Mouse (Mus musculus) E14TG2a.4 (cell line): ENCODE data around the gene Nsun2.
"Not testable (repeated sequence)": the region's sequence is repeated elsewhere in the genome, so short reads cannot be mapped to it uniquely, and the experiment has no call there.

Experiments used
- H3K27me3 ChIP-seq: 2 replicates; pipeline ENCODE4 v1.6.1; 2014; ENCODE audit warnings: low read length, control low read depth; ENCODE audit not compliant: insufficient read depth
- H3K36me3 ChIP-seq: 2 replicates; pipeline ENCODE4 v1.6.1; 2014; ENCODE audit warnings: low read length, control low read depth; ENCODE audit not compliant: insufficient read depth
- H3K4me1 ChIP-seq: replicated peaks from 2 replicates; pipeline ENCODE4 v1.6.1; 2014; ENCODE audit warnings: low read depth, low read length, control low read depth
- H3K4me3 ChIP-seq: replicated peaks from 2 replicates; pipeline ENCODE4 v1.5.1; 2014; ENCODE audit warnings: mild to moderate bottlenecking, low read length
- H3K9me3 ChIP-seq: 2 replicates; pipeline ENCODE4 v1.6.1; 2014; ENCODE audit warnings: low read length, control low read depth
- CTCF ChIP-seq: conservative IDR thresholded peaks from 2 replicates; pipeline ENCODE4 v1.5.1; 2014; ENCODE audit warnings: low read length
- NANOG ChIP-seq: IDR thresholded peaks from 2 replicates; pipeline ENCODE4 v1.6.1; 2014; ENCODE audit warnings: borderline replicate concordance, low read length, mixed read lengths
- POU5F1 ChIP-seq: IDR thresholded peaks from 2 replicates; pipeline ENCODE4 v1.6.1; 2014; ENCODE audit warnings: low read length, borderline replicate concordance

Gene Nsun2

GRCm38 (mm10) chr13:69627941-69628340 is 94.4 kb downstream of the Nsun2 start:
- peaks cover 99% of the 10 kb centered on the region for H3K36me3 ChIP-seq
- H3K9me3 ChIP-seq, result no peaks in the 10 kb centered on the region
- H3K4me3 ChIP-seq, result no peak overlapping the region
- H3K27me3 ChIP-seq, result no peaks in the 10 kb centered on the region
- H3K4me1 ChIP-seq, result peaks cover 38% of the 10 kb centered on the region
- TF ChIP-seq CTCF, result no peak
- TF ChIP-seq NANOG, result no peak
- TF ChIP-seq POU5F1, result no peak

GRCm38 (mm10) chr13:69630576-69630975 is 97.0 kb downstream of the Nsun2 start:
- Histone ChIP-seq H3K9me3 (no peaks in the 10 kb centered on the region), H3K4me3 (no peak overlapping the region), H3K4me1 (peaks cover 29% of the 10 kb centered on the region), H3K36me3 (peaks cover 99% of the 10 kb centered on the region), H3K27me3 (no peaks in the 10 kb centered on the region)
- TF ChIP-seq CTCF (no peak), NANOG (no peak), POU5F1 (no peak)

GRCm38 (mm10) chr13:69631111-69631510 is 97.6 kb downstream of the Nsun2 start:
- Histone ChIP-seq H3K36me3 (peaks cover 99% of the 10 kb centered on the region), H3K9me3 (no peaks in the 10 kb centered on the region), H3K4me3 (no peak overlapping the region), H3K4me1 (peaks cover 29% of the 10 kb centered on the region), H3K27me3 (no peaks in the 10 kb centered on the region)
- no peak for TF ChIP-seq POU5F1
- no peak for TF ChIP-seq CTCF
- no peak for TF ChIP-seq NANOG

GRCm38 (mm10) chr13:69631659-69632058 is 98.1 kb downstream of the Nsun2 start:
- no peak for TF ChIP-seq NANOG
- TF ChIP-seq CTCF, result no peak
- no peak for TF ChIP-seq POU5F1
- Histone ChIP-seq H3K9me3 (no peaks in the 10 kb centered on the region), H3K36me3 (peaks cover 99% of the 10 kb centered on the region), H3K4me3 (no peak overlapping the region), H3K4me1 (peaks cover 31% of the 10 kb centered on the region), H3K27me3 (no peaks in the 10 kb centered on the region)

- no peak for TF ChIP-seq CTCF
- no peak for TF ChIP-seq NANOG
- Histone ChIP-seq H3K27me3 (no peaks in the 10 kb centered on the region), H3K4me3 (no peak overlapping the region), H3K9me3 (no peaks in the 10 kb centered on the region), H3K36me3 (peaks cover 99% of the 10 kb centered on the region), H3K4me1 (peaks cover 33% of the 10 kb centered on the region)
Observed at GRCm38 (mm10) chr13:69633551-69633950, 100.0 kb downstream of the Nsun2 start.

- no peaks in the 10 kb centered on the region for H3K27me3 ChIP-seq
- no peak for TF ChIP-seq POU5F1
- no peak for TF ChIP-seq NANOG
- no peak for TF ChIP-seq CTCF
- no peaks in the 10 kb centered on the region for H3K9me3 ChIP-seq
- peaks cover 30% of the 10 kb centered on the region for H3K4me1 ChIP-seq
- H3K4me3 ChIP-seq, result no peak overlapping the region
- H3K36me3 ChIP-seq, result peaks cover 99% of the 10 kb centered on the region
Observed at GRCm38 (mm10) chr13:69633988-69634387, 100.4 kb downstream of the Nsun2 start.

- Histone ChIP-seq H3K4me1 (peaks cover 13% of the 10 kb centered on the region), H3K36me3 (peaks cover 99% of the 10 kb centered on the region)
- H3K9me3 ChIP-seq, H3K4me3 ChIP-seq, H3K27me3 ChIP-seq: not testable (repeated sequence)
- TF ChIP-seq CTCF, result 0 out of 2 replicates have a peak, but pooled peaks have one; percentile 15
Observed at GRCm38 (mm10) chr13:69635836-69636235, 102.3 kb downstream of the Nsun2 start.

GRCm38 (mm10) chr13:69636375-69636774 is 102.8 kb downstream of the Nsun2 start:
- H3K4me1 ChIP-seq, result peaks cover 13% of the 10 kb centered on the region
- TF ChIP-seq POU5F1 (no peak), NANOG (no peak), CTCF (no peak)
- H3K27me3 ChIP-seq, result no peaks in the 10 kb centered on the region
- peaks cover 98% of the 10 kb centered on the region for H3K36me3 ChIP-seq
- no peak overlapping the region for H3K4me3 ChIP-seq
- H3K9me3 ChIP-seq, result no peaks in the 10 kb centered on the region

GRCm38 (mm10) chr13:69636816-69637215 is 103.3 kb downstream of the Nsun2 start:
- Histone ChIP-seq H3K4me3 (no peak overlapping the region), H3K27me3 (no peaks in the 10 kb centered on the region), H3K36me3 (peaks cover 93% of the 10 kb centered on the region), H3K4me1 (peaks cover 13% of the 10 kb centered on the region), H3K9me3 (no peaks in the 10 kb centered on the region)
- no peak for TF ChIP-seq CTCF
- no peak for TF ChIP-seq POU5F1
- TF ChIP-seq NANOG, result no peak
